Comparison of ENCODE assay signal across 21 mouse cellular contexts in the genomic region with DNA sequence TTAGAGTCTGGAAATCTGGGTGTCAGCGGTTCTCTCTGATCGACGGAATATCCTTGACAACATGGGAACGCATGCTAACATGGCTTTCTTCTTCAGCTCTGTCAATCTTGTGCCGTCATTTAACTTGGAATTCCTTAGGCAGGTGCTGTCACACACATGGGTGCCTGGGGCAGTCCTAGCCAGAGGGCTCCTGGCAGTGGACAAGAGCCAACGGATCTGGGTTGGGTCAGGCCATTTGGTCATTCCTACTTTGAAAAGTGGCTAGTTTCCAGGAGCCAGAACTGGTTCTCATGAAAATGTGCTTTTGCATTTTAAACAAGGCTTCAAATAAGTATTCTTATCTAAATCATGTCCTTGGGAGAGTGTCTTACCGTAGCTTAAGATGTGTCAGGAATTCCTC.
"Had no signal": no experiment of that assay in that cellular context is flagged by ENCODE, and none has a peak within 500 bp of the region (broad histone marks: within the 10 kb centered on the region; RNA-seq: fewer than 3 reads in every experiment).

No protein-coding gene starts in this region.

- H3K27ac ChIP-seq: heart, adult 2 months; heart, embryonic 13.5 days; heart, embryonic 15.5 days; hindbrain, embryonic 13.5 days; hindbrain, embryonic 15.5 days; hindbrain, postnatal 0 days; kidney, postnatal 0 days; left cerebral cortex, adult 2 months; limb, embryonic 10.5 days; limb, embryonic 12.5 days; liver, embryonic 13.5 days; liver, embryonic 15.5 days had no signal

- H3K4me3 ChIP-seq: heart, adult 2 months; heart, embryonic 13.5 days; heart, embryonic 15.5 days; hindbrain, embryonic 13.5 days; hindbrain, embryonic 15.5 days; left cerebral cortex, adult 2 months; limb, embryonic 10.5 days; limb, embryonic 12.5 days; liver, embryonic 13.5 days; liver, embryonic 15.5 days had no signal

- DNase-seq: gastrocnemius, postnatal 14 days; gastrocnemius, postnatal 36 days; heart, adult 11 months; heart, adult 2 months; heart, postnatal 14 days; heart, postnatal 36 days; kidney, adult 18-20 months; kidney, adult 9 months; layer of hippocampus, adult 9-11 months; liver; liver, embryonic 13.5 days had no signal

- H3K27me3 ChIP-seq: heart, embryonic 13.5 days; heart, embryonic 15.5 days; hindbrain, embryonic 13.5 days; hindbrain, embryonic 15.5 days; limb, embryonic 12.5 days; liver, embryonic 13.5 days had no signal

- H3K4me1 ChIP-seq: hindbrain, embryonic 15.5 days; limb, embryonic 12.5 days; liver, embryonic 13.5 days; liver, embryonic 15.5 days had no signal

- H3K36me3 ChIP-seq: heart, embryonic 13.5 days; heart, embryonic 15.5 days; hindbrain, embryonic 15.5 days; limb, embryonic 10.5 days; liver, embryonic 13.5 days; liver, embryonic 15.5 days had no signal
